Mouse (Mus musculus): ENCODE measurements around the gene Rffl.

DNA sequence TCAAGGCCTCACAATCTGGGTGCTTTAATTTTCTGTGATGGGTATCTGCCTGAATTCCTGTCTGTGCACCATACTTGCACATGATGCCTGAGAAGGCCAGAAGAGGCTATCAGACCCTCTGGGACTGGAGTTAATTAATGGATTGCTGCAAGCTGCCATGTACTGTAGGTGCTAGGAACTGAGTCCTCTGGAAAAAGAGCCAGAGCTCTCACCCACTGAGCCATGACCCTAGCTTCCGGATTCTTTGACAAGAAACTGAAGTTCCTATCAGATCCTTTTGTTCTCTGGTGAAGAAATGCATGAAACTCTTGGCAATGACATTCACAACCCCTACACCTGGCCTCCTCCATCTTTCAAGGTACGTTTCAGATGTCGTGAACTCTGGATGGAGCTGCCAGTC lies 24.1 kb downstream of the Rffl start:
- TF ChIP-seq CTCF (IDR thresholded peaks at IDR 0.05; ENCODE audit: control insufficient read depth, insufficient read depth, insufficient read length) (no peak), MYOG (IDR thresholded peaks at IDR 0.05; ENCODE audit: control insufficient read depth, extremely low read depth, insufficient read length) (no peak), USF1 (IDR thresholded peaks at IDR 0.05; ENCODE audit: low read depth) (no peak), FOSL1 (IDR thresholded peaks at IDR 0.05; ENCODE audit: insufficient read depth, low read length, poor library complexity, severe bottlenecking) (no peak), MYOD1 (IDR thresholded peaks at IDR 0.05; ENCODE audit: control insufficient read depth, insufficient read length, low read depth) (no peak)

All from C2C12 (cell line).